Mouse (Mus musculus) CD8-positive naive resting alpha-beta T cell, adult 57 days (primary cell): Measurements from ENCODE around the gene Rexo4. TPM values are rescaled to one million over a fixed set of nuclear protein-coding genes. Genes with fewer than 3 reads are reported as not detected.

Experiments
- total RNA-seq: library from RNA; stranded (reverse); gene quantifications from one replicate; pipeline ENCODE4 v1.2.4, GENCODE M21; 2023

Gene Rexo4
- total RNA-seq: 57.3 TPM

DNA sequence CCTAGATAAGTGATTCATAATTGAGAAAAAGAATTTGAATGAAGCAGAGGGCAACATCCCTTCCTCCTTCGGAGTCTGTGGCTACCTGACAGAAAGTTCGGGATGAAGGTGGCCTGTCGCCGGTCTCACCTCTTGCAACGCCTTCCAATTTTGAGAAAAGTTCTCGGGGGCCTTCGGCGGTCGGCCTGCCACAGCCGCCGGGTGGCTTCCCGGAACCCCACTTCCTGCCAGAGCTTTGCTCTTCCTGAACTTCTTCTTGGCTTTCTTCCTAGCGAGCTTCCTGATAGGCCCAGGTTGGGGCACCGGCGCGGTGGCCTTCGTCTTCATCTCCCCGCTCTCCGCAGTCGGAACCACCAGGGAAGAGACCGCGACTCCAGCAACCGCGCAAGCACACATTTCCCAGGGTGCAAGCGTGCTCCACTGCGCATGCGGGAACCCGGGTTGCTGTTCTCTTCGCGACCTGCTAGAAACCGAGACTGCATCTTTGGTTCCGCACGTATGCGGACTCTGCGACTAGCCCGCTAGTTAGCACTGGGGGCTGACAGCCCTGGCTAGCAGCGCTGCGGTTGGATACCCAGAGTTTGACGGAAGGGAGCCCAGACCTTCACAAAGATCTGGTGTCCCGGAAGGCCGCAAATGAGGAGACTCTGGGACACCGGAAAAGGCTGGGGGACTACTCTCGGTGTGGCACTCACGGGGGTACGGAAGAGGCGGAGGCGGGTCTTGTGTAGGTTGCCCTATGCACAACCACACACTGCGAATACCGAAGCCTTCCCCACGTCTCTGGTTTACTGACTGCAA, at the start of gene Rexo4:
Rexo4 (minus strand) TSS at position 464 of the 801 bp plus-strand sequence.

DNA sequence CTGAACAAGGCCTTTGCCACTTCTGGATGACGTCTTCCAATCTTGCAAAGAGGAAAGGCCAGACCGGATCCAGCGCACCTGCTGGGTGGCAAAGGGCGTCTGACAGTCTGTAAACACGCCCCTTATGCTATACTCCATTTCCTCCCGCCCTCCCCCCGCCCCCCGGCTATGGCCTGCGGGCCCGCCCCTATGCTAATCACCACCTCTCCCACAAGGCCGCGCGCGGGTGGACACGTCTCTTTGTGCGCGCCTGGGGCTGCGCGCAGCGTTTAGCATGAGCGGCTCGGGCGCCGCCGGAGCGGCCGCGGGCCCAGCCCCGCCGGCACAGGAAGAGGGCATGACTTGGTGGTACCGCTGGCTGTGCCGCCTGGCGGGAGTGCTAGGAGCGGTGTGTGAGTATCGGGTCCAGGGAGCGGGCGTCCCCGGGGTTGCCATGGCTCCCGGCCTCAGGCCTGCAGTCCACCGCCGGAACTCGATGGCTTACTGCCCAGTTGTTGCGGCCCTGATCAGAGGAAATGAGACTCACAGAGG, 45.6 kb upstream of the Rexo4 start, which contains the start of gene Cacfd1:
Cacfd1 (plus strand) TSS at position 213 of the 531 bp plus-strand sequence.

DNA sequence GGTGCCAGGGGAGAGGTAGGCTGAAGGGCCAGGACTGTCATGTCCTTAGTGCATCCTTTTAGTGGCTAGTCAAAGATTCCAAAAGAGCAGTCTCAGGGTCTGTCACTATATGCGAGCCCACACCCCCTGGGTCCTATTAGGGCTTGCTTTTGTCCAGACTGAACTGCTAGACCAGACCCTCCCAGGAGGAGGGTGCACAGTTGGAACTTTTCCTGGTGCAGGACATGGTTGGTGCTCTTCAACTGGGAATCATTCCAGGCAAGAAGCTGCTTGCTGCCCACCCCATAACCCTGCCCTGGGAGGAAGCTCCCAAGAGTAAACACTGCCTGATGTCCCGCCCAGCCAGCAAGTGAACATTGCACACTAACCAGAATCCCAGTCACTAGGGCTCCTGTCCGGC, 8.9 kb upstream of the Rexo4 start, which contains the start of gene Adamts13:
Adamts13 (plus strand) TSS at position 301 of the 400 bp plus-strand sequence.

DNA sequence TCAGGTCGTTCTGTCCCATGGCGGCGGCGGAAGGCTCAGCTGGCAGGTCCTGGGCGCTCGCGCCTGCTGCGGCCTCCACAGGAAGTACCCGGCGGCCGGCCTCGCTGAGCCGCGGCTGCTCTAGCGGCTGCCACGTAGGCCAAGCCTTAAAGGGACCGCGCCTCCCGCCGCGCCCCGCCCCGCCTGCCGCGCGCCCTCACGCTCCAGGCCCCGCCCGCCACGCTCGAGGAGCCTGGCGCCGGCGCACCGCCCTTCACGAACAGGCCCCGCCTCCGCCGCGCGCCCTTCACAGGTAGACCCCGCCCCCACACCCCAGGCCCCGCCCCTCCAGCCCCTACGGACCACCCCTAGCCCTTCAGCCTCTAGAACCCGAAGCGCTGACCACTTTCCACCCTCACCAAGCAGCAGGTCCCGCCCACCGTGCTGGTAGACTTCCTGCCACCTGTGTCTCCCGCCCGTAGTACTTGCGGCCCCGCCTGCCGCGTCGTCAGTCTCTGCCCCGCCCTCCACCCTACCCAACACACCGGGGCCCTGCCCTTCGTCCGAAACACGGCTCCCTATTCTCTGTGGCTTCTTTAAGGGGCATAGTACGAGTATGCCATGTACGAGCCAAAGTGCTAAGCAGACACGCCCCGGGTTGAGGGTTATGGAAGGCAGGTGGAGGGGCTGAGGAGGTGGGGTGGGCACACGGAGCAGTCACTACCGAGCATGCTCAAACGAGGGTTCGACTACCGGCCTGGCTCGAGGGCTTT, 30.7 kb downstream of the Rexo4 start, which contains the start of the genes Surf4 and Stkld1:
Surf4 (minus strand) TSS at position 625 of the 752 bp plus-strand sequence.
Stkld1 (plus strand) TSS at position 744 of the 752 bp plus-strand sequence.

DNA sequence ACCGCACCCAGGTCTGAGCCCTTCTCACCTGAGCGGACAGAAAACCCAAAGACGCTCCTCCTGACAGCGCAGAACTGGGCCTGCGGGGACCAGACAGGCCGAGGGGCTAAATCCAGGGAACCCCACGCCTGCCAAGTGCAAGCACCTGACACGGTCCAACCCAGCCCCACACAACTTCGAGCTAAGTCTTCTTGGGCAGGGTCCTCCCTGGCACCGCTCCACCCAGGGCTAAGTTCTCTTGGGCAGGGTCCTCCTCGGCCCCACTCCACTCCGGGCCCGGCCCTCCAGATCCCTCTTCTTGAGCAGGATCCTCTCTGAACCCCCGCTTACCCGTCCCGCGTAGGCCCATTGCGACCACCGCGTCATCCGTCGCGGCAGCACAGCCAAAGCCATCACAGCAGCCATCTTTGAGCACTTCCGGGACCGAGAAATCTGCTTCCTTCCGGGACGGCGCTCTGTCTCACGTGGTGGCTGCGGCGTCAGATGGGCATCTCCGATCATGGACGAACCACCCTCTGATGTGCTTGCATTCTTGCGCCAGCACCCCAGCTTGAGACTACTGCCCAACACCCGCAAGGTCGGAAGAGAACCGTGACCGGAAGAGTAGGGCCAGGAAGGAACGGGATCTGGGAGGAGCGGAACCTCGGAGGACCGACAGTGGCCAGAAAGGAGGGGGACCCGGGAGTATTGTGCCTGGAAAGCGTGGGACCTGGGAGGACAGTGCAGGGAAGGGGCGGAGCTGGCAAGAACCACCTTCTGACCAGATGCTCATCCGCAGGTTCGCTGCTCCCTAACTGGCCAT, 48.1 kb downstream of the Rexo4 start, which contains the start of the genes Surf2 and Surf1:
Surf2 (plus strand) TSS at position 441 of the 802 bp plus-strand sequence.
Surf1 (minus strand) TSS at position 604 of the 802 bp plus-strand sequence.

DNA sequence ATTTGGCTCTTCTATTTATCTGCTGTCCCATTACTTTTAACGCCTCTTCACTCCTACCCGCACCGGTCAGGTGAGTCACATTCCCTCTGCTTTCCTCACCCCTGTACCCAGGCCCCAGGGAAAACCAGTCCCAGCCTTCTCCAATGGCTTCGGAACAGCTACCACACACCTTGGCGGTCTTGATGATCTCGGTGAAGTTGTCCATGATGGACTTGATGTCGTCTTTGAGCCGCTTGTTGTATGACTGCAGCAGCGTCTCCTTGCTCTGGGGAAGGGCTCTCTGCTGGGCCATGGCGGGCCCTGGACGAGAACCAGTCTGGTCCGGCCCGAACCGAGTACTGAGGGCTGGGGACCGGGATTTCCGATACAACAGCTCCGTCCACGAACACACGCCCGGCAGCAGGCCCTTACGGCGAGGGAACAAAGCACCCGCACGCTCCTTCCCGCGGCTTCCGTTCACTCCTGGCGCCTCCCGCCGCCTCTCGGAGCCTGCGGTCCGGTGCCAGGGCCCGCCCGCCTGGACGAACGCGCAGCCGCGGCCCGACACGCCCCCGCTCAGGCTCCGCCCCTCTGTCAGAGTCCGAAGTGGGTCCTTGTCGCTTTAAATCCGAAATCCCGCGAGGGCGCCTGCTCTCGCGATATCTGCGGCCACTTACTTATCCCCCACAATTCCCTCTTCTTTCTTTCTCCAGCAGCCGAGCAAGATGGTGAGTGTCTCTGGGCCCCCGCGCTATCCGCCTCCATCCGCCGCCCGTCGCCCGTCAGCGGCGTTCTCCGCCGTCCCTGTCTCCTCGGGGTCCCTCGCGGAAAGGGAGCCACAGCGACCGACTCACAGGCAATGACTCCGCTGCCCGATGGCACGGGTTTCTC, 53.8 kb downstream of the Rexo4 start, which contains the start of the genes Med22 and Rpl7a:
Med22 (minus strand) TSS at position 554 of the 870 bp plus-strand sequence.
Rpl7a (plus strand) TSS at position 641 of the 870 bp plus-strand sequence.

Other genes starting within 250 kb of the Rexo4 start
- not detected for gene Abo, start 99.4 kb downstream of the Rexo4 start, total RNA-seq
- gene Surf6, start 61.5 kb downstream of the Rexo4 start, total RNA-seq: 56.4 TPM
- 16.5 TPM for gene Med22, start 53.7 kb downstream of the Rexo4 start, total RNA-seq
- gene Rpl7a, start 53.6 kb downstream of the Rexo4 start, total RNA-seq: 977 TPM
- 55.3 TPM for gene Surf2, start 48.0 kb downstream of the Rexo4 start, total RNA-seq
- gene Surf1, start 47.9 kb downstream of the Rexo4 start, total RNA-seq: 52.4 TPM
- 67.4 TPM for gene Surf4, start 30.5 kb downstream of the Rexo4 start, total RNA-seq
- gene Stkld1, start 30.3 kb downstream of the Rexo4 start, total RNA-seq: not detected
- gene Adamts13, start 9.0 kb upstream of the Rexo4 start, total RNA-seq: not detected
- gene Cacfd1, start 45.5 kb upstream of the Rexo4 start, total RNA-seq: 27.3 TPM
- gene Slc2a6, start 63.6 kb upstream of the Rexo4 start, total RNA-seq: 2.4 TPM
- gene Mymk, start 107.8 kb upstream of the Rexo4 start, total RNA-seq: not detected
- 0.58 TPM for gene Adamtsl2, start 115.0 kb upstream of the Rexo4 start, total RNA-seq
- gene Fam163b, start 178.1 kb upstream of the Rexo4 start, total RNA-seq: not detected
- not detected for gene Dbh, start 200.8 kb upstream of the Rexo4 start, total RNA-seq